Mouse (Mus musculus) right cerebral cortex, adult 18-20 months (tissue): ENCODE measurements at regions not wholly inside any gene's neighbourhood (a gene's known extent, or its start where the extent isn't known, plus 50 kb on each side); places are given as distances from the start of the nearest gene placed in this dataset.
A peak's percentile ranks its signal among the peaks of the same experiment; 100 is the strongest.
"Not testable (repeated sequence)": the region's sequence is repeated elsewhere in the genome, so short reads cannot be mapped to it uniquely, and the experiment has no call there.

ENCODE experiments used
- DNase-seq: peaks from one replicate; pipeline ENCODE4 v3.0.0; 2022; ENCODE audit warnings: mixed read lengths

- DNase-seq: peak; percentile 70
Measured at GRCm38 (mm10) chr16:80893761-80894160, 306.7 kb upstream of the Ncam2 start.

GRCm38 (mm10) chr16:80920711-80921279 lies 279.7 kb upstream of the Ncam2 start:
- no peak for DNase-seq

- no peak for DNase-seq
Measured at GRCm38 (mm10) chr16:80931017-80931416, 269.5 kb upstream of the Ncam2 start.

GRCm38 (mm10) chr16:80931477-80931876 lies 269.0 kb upstream of the Ncam2 start:
- no peak for DNase-seq

- DNase-seq: no peak
Measured at GRCm38 (mm10) chr16:80935741-80936140, 264.8 kb upstream of the Ncam2 start.

GRCm38 (mm10) chr16:80962141-80962540 lies 238.4 kb upstream of the Ncam2 start:
- no peak for DNase-seq

GRCm38 (mm10) chr16:80981573-80982105 lies 218.9 kb upstream of the Ncam2 start:
- no peak for DNase-seq

- DNase-seq: no peak
Measured at GRCm38 (mm10) chr16:80987816-80988215, 212.7 kb upstream of the Ncam2 start.

- not testable (repeated sequence) for DNase-seq
Measured at GRCm38 (mm10) chr16:81036831-81037230, 163.7 kb upstream of the Ncam2 start.

- no peak for DNase-seq
Measured at GRCm38 (mm10) chr16:81041262-81041661, 159.2 kb upstream of the Ncam2 start.

GRCm38 (mm10) chr16:81045686-81046085 lies 154.8 kb upstream of the Ncam2 start:
- no peak for DNase-seq

- no peak for DNase-seq
Measured at GRCm38 (mm10) chr16:81068330-81068729, 132.2 kb upstream of the Ncam2 start.
